ENCODE assay signal across 8 mouse cellular contexts in the genomic region with DNA sequence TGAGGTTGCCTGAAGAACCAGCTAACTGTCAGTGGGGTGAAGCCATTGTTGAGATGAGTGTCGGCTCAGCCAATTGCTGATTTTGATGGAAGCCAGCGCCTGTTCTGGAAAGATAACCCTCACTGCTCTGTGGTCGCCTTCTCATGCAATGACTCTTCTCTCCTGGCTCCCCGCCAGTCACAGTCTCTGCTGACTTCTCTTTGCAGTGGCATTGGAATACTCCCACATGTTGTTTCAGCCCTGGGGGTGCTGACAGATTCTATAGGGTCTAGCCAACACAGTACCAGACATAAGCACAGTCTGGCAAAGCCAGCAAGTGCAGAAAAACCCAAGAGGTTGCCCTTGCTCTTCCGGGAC. TPM values are rescaled to one million over a fixed set of nuclear protein-coding genes. Genes with fewer than 3 reads are reported as not detected.
A peak's percentile ranks its signal among the peaks of the same experiment; 100 is the strongest.
DNase-seq lines count a peak whose midpoint lies in the region; ATAC-seq and TF ChIP-seq lines count a peak whose summit lies in the region.

No protein-coding gene starts in this region.

- intact Hi-C loops in left cerebral cortex, postnatal 4 days (cut with DNase I) = no loop called here

- no peak for TF ChIP-seq CTCF in intestine, postnatal 0 days (IDR thresholded peaks at IDR 0.05; ENCODE audit: low read depth)
- no peak for TF ChIP-seq CTCF in cerebellum, adult 2 months (IDR thresholded peaks at IDR 0.05; ENCODE audit: borderline replicate concordance, insufficient read depth, low read depth, low read length)

- H3K9me3 ChIP-seq in intestine, embryonic 15.5 days = no peaks in the 10 kb centered on the region
- no peaks in the 10 kb centered on the region for H3K9me3 ChIP-seq in intestine, postnatal 0 days (ENCODE audit: control insufficient read depth)
- H3K9me3 ChIP-seq in embryonic facial prominence, embryonic 14.5 days (ENCODE audit: control insufficient read depth, low read length) = no peaks in the 10 kb centered on the region
- no peaks in the 10 kb centered on the region for H3K9me3 ChIP-seq in heart, embryonic 16.5 days (replicated peaks; ENCODE audit: control insufficient read depth, low read length)

- ATAC-seq in intestine, embryonic 15.5 days = peak; percentile 9; the same call in 1 of the 2 replicates
- no peak for ATAC-seq in intestine, postnatal 0 days
- peak; percentile 37 for ATAC-seq in embryonic facial prominence, embryonic 14.5 days (ENCODE audit: low read depth)
- peak; percentile 77 for ATAC-seq in heart, embryonic 16.5 days (replicated peaks; ENCODE audit: extremely low read depth, insufficient read depth, low FRiP score)

- no peak overlapping the region for H3K4me3 ChIP-seq in intestine, embryonic 15.5 days (replicated peaks)
- no peak overlapping the region for H3K4me3 ChIP-seq in intestine, postnatal 0 days (ENCODE audit: low read depth, low read length)
- no peak overlapping the region for H3K4me3 ChIP-seq in embryonic facial prominence, embryonic 14.5 days (ENCODE audit: low read depth, low read length)
- H3K4me3 ChIP-seq in heart, embryonic 16.5 days (ENCODE audit: low read length) = no peak overlapping the region
- no peak overlapping the region for H3K4me3 ChIP-seq in cerebellum, adult 2 months (replicated peaks; ENCODE audit: insufficient read depth, low read depth, low read length)

- no peak for TF ChIP-seq POLR2A in cerebellum, adult 2 months (IDR thresholded peaks at IDR 0.05; ENCODE audit: borderline replicate concordance, insufficient read depth, low read length)

- peak; percentile 97 for DNase-seq in MEL-GATA-1-ER (ENCODE audit: extremely low read depth, low read depth)
- peak; percentile 88 for DNase-seq in embryonic facial prominence, embryonic 14.5 days (ENCODE audit: low spot score)
- peak; percentile 71 for DNase-seq in left cerebral cortex, postnatal 4 days
- peak; percentile 56 for DNase-seq in right cerebral cortex, postnatal 4 days
- DNase-seq in cerebellum, adult 2 months = no peak

- H3K4me1 ChIP-seq in intestine, embryonic 15.5 days (replicated peaks) = peaks cover 29% of the 10 kb centered on the region
- H3K4me1 ChIP-seq in intestine, postnatal 0 days (replicated peaks; ENCODE audit: control insufficient read depth, insufficient read depth, low read length) = peaks cover 4% of the 10 kb centered on the region; the same call in 1 of the 2 replicates
- peaks cover 34% of the 10 kb centered on the region for H3K4me1 ChIP-seq in embryonic facial prominence, embryonic 14.5 days (ENCODE audit: control insufficient read depth, insufficient read depth, low read length)
- H3K4me1 ChIP-seq in heart, embryonic 16.5 days (ENCODE audit: control insufficient read depth, insufficient read depth, low read length) = peaks cover 50% of the 10 kb centered on the region
- H3K4me1 ChIP-seq in cerebellum, adult 2 months (ENCODE audit: control insufficient read depth, insufficient read depth, low read length) = peaks cover 18% of the 10 kb centered on the region

- H3K36me3 ChIP-seq in intestine, embryonic 15.5 days = no peaks in the 10 kb centered on the region
- H3K36me3 ChIP-seq in intestine, postnatal 0 days (ENCODE audit: control insufficient read depth, insufficient read depth) = no peaks in the 10 kb centered on the region
- no peaks in the 10 kb centered on the region for H3K36me3 ChIP-seq in embryonic facial prominence, embryonic 14.5 days (ENCODE audit: control insufficient read depth, insufficient read depth, low read length)
- H3K36me3 ChIP-seq in heart, embryonic 16.5 days (ENCODE audit: control insufficient read depth, insufficient read depth) = no peaks in the 10 kb centered on the region

- WGBS in intestine, embryonic 15.5 days = 52% methylated on average over 5 of the region's 5 CpGs
- 63% methylated on average over 5 of the region's 5 CpGs for WGBS in intestine, postnatal 0 days
- 43% methylated on average over 5 of the region's 5 CpGs for WGBS in embryonic facial prominence, embryonic 14.5 days
- WGBS in heart, embryonic 16.5 days = 16% methylated on average over 5 of the region's 5 CpGs
- 53% methylated on average over 5 of the region's 5 CpGs for WGBS in cerebellum, adult 2 months

- no peak overlapping the region for H3K4me2 ChIP-seq in intestine, embryonic 15.5 days (replicated peaks)
- H3K4me2 ChIP-seq in intestine, postnatal 0 days (replicated peaks; ENCODE audit: low read depth) = no peak overlapping the region
- H3K4me2 ChIP-seq in embryonic facial prominence, embryonic 14.5 days (ENCODE audit: low read depth, low read length) = no peak overlapping the region
- peak overlapping the region; percentile 35; the same call in 1 of the 2 replicates for H3K4me2 ChIP-seq in heart, embryonic 16.5 days (ENCODE audit: low read depth, low read length)

- no peaks in the 10 kb centered on the region for H3K27me3 ChIP-seq in intestine, embryonic 15.5 days (replicated peaks)
- no peaks in the 10 kb centered on the region for H3K27me3 ChIP-seq in intestine, postnatal 0 days (replicated peaks; ENCODE audit: control insufficient read depth, insufficient read depth, low read length)
- no peaks in the 10 kb centered on the region for H3K27me3 ChIP-seq in embryonic facial prominence, embryonic 14.5 days (replicated peaks; ENCODE audit: control insufficient read depth, insufficient read depth, low read length)
- no peaks in the 10 kb centered on the region for H3K27me3 ChIP-seq in heart, embryonic 16.5 days (ENCODE audit: control insufficient read depth, insufficient read depth, low read length)
- H3K27me3 ChIP-seq in cerebellum, adult 2 months (ENCODE audit: control insufficient read depth, insufficient read depth, low read length) = no peaks in the 10 kb centered on the region

- H3K9ac ChIP-seq in intestine, embryonic 15.5 days = no peak overlapping the region
- H3K9ac ChIP-seq in intestine, postnatal 0 days (ENCODE audit: low read depth, low read length) = no peak overlapping the region
- H3K9ac ChIP-seq in embryonic facial prominence, embryonic 14.5 days (ENCODE audit: low read depth, low read length) = no peak overlapping the region
- 0 out of 2 replicates have a peak overlapping the region, but pooled peaks have one; percentile 7 for H3K9ac ChIP-seq in heart, embryonic 16.5 days (ENCODE audit: low read length)

- no peak overlapping the region for H3K27ac ChIP-seq in intestine, embryonic 15.5 days
- H3K27ac ChIP-seq in intestine, postnatal 0 days (ENCODE audit: low read depth, low read length) = no peak overlapping the region
- H3K27ac ChIP-seq in embryonic facial prominence, embryonic 14.5 days (replicated peaks; ENCODE audit: low read depth, low read length) = no peak overlapping the region
- peak overlapping the region; percentile 87 for H3K27ac ChIP-seq in heart, embryonic 16.5 days (ENCODE audit: low read length)
- no peak overlapping the region for H3K27ac ChIP-seq in cerebellum, adult 2 months (ENCODE audit: insufficient read depth, low read length)

RNA-seq across cellular contexts. Expression of gene Spock2, which starts 27.5 kb away (rescaled TPM):
- 3.7 and 4.2 TPM in 2 replicates for polyA plus RNA-seq in intestine, embryonic 15.5 days (2015; fragmentation: Nextera tagmentation; extraction: Ambion mirVana)
- 2.1 and 2.4 TPM in 2 replicates for polyA plus RNA-seq in intestine, postnatal 0 days (2015; fragmentation: Nextera tagmentation; extraction: Ambion mirVana)
- 8.8 and 10.0 TPM in 2 replicates for polyA plus RNA-seq in embryonic facial prominence, embryonic 14.5 days (2014; fragmentation: Nextera tagmentation; extraction: Ambion mirVana)
- 6.7 and 8.6 TPM in 2 replicates for polyA plus RNA-seq in heart, embryonic 16.5 days (2015; fragmentation: Nextera tagmentation; extraction: Ambion mirVana)
- 100 to 1,000 TPM; 312 to 345 TPM for total RNA-seq in left cerebral cortex, postnatal 4 days (2021)
- 499 and 502 TPM in 2 replicates for polyA plus RNA-seq in cerebellum, adult 2 months (2012; rRNA removed)

Comparison
In these comparisons a context has a peak if more than half of its experiments do, and no peak if none do; other contexts are left out.
1. DNase-seq: peak in MEL-GATA-1-ER (single experiment), embryonic facial prominence, embryonic 14.5 days (single experiment), left cerebral cortex, postnatal 4 days (single experiment) and right cerebral cortex, postnatal 4 days (single experiment); none in cerebellum, adult 2 months (0 of 2).
2. RNA of gene Spock2, which starts 27.5 kb away (polyA plus RNA-seq): 499 to 502 TPM in cerebellum, adult 2 months; 8.8 to 10.0 TPM in embryonic facial prominence, embryonic 14.5 days, 6.7 to 8.6 TPM in heart, embryonic 16.5 days, 3.7 to 4.2 TPM in intestine, embryonic 15.5 days and 2.1 to 2.4 TPM in intestine, postnatal 0 days; every median in the first group is over 10 times any median in the second.